Mouse (Mus musculus) heart, postnatal 0 days (tissue): Measurements from ENCODE around the gene Gm8765. TPM values are rescaled to one million over a fixed set of nuclear protein-coding genes. Genes with fewer than 3 reads are reported as not detected.
"Not testable (repeated sequence)": the region's sequence is repeated elsewhere in the genome, so short reads cannot be mapped to it uniquely, and the experiment has no call there.

Source experiments
- ATAC-seq: fragments of 200-750 bp; cut with Nextera tagmentation; 2 replicates; pipeline ENCODE4 v1.8.0; 2017; ENCODE audit warnings: low read depth, moderate number of reproducible peaks, moderate library complexity; ENCODE audit not compliant: insufficient read depth
- DNase-seq: peaks from one replicate; pipeline ENCODE4 v3.0.0-alpha.2; 2016; ENCODE audit warnings: low spot score
- H3K27ac ChIP-seq: fragments of 300-500 bp; sonication (generic); 2 replicates; pipeline ENCODE4 v1.5.1; 2014; ENCODE audit warnings: low read depth, mild to moderate bottlenecking
- H3K27me3 ChIP-seq: fragments of 300-500 bp; sonication (generic); 2 replicates; pipeline ENCODE4 v1.6.1; 2014; ENCODE audit warnings: low read length, mixed read lengths; ENCODE audit not compliant: control insufficient read depth, insufficient read depth
- H3K36me3 ChIP-seq: fragments of 300-500 bp; sonication (generic); replicated peaks from 2 replicates; pipeline ENCODE4 v1.6.1; 2014; ENCODE audit warnings: low read length, mixed read lengths; ENCODE audit not compliant: control insufficient read depth, insufficient read depth
- H3K4me1 ChIP-seq: fragments of 300-500 bp; sonication (generic); 2 replicates; pipeline ENCODE4 v1.6.1; 2014; ENCODE audit warnings: antibody characterized with exemption; ENCODE audit not compliant: control insufficient read depth, insufficient read depth
- H3K4me2 ChIP-seq: fragments of 300-500 bp; sonication (generic); 2 replicates; pipeline ENCODE4 v1.6.1; 2014; ENCODE audit warnings: low read depth, mild to moderate bottlenecking, low read length, moderate library complexity
- H3K4me3 ChIP-seq: fragments of 300-500 bp; sonication (generic); 2 replicates; pipeline ENCODE4 v1.5.1; 2014; ENCODE audit warnings: low read depth, low read length
- H3K9ac ChIP-seq: fragments of 300-500 bp; sonication (generic); replicated peaks from 2 replicates; pipeline ENCODE4 v1.6.1; 2014; ENCODE audit warnings: low read depth, low read length, mixed read lengths
- H3K9me3 ChIP-seq: fragments of 300-500 bp; sonication (generic); replicated peaks from 2 replicates; pipeline ENCODE4 v1.6.1; 2016; ENCODE audit warnings: low read length; ENCODE audit not compliant: control insufficient read depth
- CTCF ChIP-seq: IDR thresholded peaks from 2 replicates; pipeline ENCODE4 v1.5.1; 2016; ENCODE audit warnings: antibody characterized with exemption, control low read depth, low read depth
- EP300 ChIP-seq: IDR thresholded peaks from 2 replicates; pipeline ENCODE4 v1.6.1; 2016; ENCODE audit warnings: antibody characterized with exemption, low read depth
- WGBS: fragments of 180-500 bp; shearing (Covaris S2); extraction: QIAGEN DNeasy Blood & Tissue Kit; methylation state at CpG from one replicate; pipeline ENCODE4 v1.1.7; 2014; 5-methylcytosine and 5-hydroxymethylcytosine counted together
- microRNA-seq: library from miRNA; unstranded; fragments of <30 nt; microRNA quantifications from one replicate; pipeline ENCODE4, GENCODE M21; 2016
- polyA plus RNA-seq: library from polyadenylated mRNA; unstranded; fragments of >200 nt; fragmentation: Nextera tagmentation; extraction: Ambion mirVana; gene quantifications from 2 replicates; pipeline ENCODE4 v1.2.1, GENCODE M21; 2015
- total RNA-seq: library from RNA; depleted of rRNA; stranded (reverse); fragments of >200 nt; gene quantifications from 2 replicates; pipeline ENCODE4 v1.2.3, GENCODE M21; 2014; ENCODE audit warnings: low replicate concordance; rRNA removed

Gene Gm8765
- not detected in 2 replicates for total RNA-seq
- not detected in 2 replicates for polyA plus RNA-seq

- not testable (repeated sequence) for H3K27ac ChIP-seq, H3K4me2 ChIP-seq, H3K36me3 ChIP-seq, H3K4me1 ChIP-seq, H3K27me3 ChIP-seq, DNase-seq, ATAC-seq, H3K4me3 ChIP-seq, H3K9me3 ChIP-seq, H3K9ac ChIP-seq
- WGBS: 16% methylated on average over 1 of the region's 2 CpGs
Observed at GRCm38 (mm10) chr13:50698012-50698411, at the start of gene Gm8765. TSS of gene Gm8765 (plus strand) at chr13:50698312.

GRCm38 (mm10) chr13:50648771-50649170 is 49.3 kb upstream of the Gm8765 start:
- H3K27ac ChIP-seq, H3K9ac ChIP-seq, DNase-seq, H3K4me3 ChIP-seq, H3K36me3 ChIP-seq, H3K4me2 ChIP-seq, ATAC-seq, H3K9me3 ChIP-seq, H3K27me3 ChIP-seq, H3K4me1 ChIP-seq: not testable (repeated sequence)
- 42% methylated on average over 2 of the region's 2 CpGs for WGBS

DNA sequence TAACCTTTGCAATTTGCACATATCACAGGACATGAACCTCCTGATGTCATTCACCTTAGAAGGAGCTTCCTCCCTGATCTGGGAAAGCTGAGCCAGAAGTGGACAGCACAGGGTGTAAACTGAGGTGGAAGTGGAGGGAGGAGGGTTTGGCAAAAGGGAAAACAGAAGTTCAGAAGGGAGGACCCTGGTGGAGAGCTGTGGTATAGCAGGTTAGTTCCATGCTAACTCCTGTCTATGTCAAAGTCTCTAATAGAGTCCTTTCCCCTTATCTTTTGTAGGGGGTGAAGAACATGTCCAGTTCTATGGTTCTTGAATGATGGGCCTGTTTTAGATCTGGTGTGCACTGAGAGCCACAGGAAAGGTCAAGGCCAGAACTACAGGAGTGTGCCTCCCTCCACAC is 52.2 kb downstream of the Gm8765 start:
- H3K4me2 ChIP-seq, H3K4me1 ChIP-seq, DNase-seq, H3K27me3 ChIP-seq, H3K27ac ChIP-seq, H3K9ac ChIP-seq, H3K9me3 ChIP-seq, ATAC-seq, H3K36me3 ChIP-seq, H3K4me3 ChIP-seq: not testable (repeated sequence)

GRCm38 (mm10) chr13:50751732-50752131 is 53.6 kb downstream of the Gm8765 start:
- Histone ChIP-seq H3K4me3 (no peak overlapping the region), H3K9me3 (no peaks in the 10 kb centered on the region), H3K4me1 (no peaks in the 10 kb centered on the region), H3K9ac (no peak overlapping the region), H3K4me2 (no peak overlapping the region), H3K27ac (no peak overlapping the region), H3K36me3 (no peaks in the 10 kb centered on the region), H3K27me3 (no peaks in the 10 kb centered on the region)
- ATAC-seq (no peak), DNase-seq (no peak)
- 71% methylated on average over 2 of the region's 2 CpGs for WGBS
- no peak for TF ChIP-seq CTCF
- no peak for TF ChIP-seq EP300

GRCm38 (mm10) chr13:50752961-50753360 is 54.8 kb downstream of the Gm8765 start:
- H3K36me3 ChIP-seq, H3K9me3 ChIP-seq, H3K4me2 ChIP-seq, H3K27ac ChIP-seq, H3K4me3 ChIP-seq, H3K4me1 ChIP-seq, H3K9ac ChIP-seq, DNase-seq, H3K27me3 ChIP-seq, ATAC-seq: not testable (repeated sequence)

Small RNA genes within 50 kb of the gene (microRNA-seq; reads per million reads assigned to microRNA genes)
- gene Gm23952: not detected

Other genes with a start within 250 kb of the Gm8765 start
- not detected in 2 replicates for gene Nutm2, start 231.0 kb upstream of the Gm8765 start, total RNA-seq
- not detected in 2 replicates for gene Nutm2, start 231.0 kb upstream of the Gm8765 start, polyA plus RNA-seq
- gene Gm904, start 55.1 kb upstream of the Gm8765 start, total RNA-seq: not detected in 2 replicates
- gene Gm904, start 55.1 kb upstream of the Gm8765 start, polyA plus RNA-seq: not detected in 2 replicates